Comparison of ENCODE assay signal across 8 mouse cellular contexts in genomic region chr15:98830736-98831683, GRCm38 (mm10). TPM values are rescaled to one million over a fixed set of nuclear protein-coding genes. Genes with fewer than 3 reads are reported as not detected.
DNase-seq lines count a peak whose midpoint lies in the region; ATAC-seq and TF ChIP-seq lines count a peak whose summit lies in the region.

Prkag1 (minus strand) TSS chr15:98831521.

- peak within 1 kb of the TSS; percentile 98 for H3K27ac ChIP-seq in gastrocnemius, adult 2 months
- peak within 1 kb of the TSS; percentile 85 for H3K27ac ChIP-seq in hindbrain, postnatal 0 days
- H3K27ac ChIP-seq in left cerebral cortex, adult 2 months = peak within 1 kb of the TSS; percentile 94

- TF ChIP-seq CTCF in gastrocnemius, adult 2 months (IDR thresholded peaks at IDR 0.05) = peak; percentile 75
- TF ChIP-seq CTCF in hindbrain, postnatal 0 days (IDR thresholded peaks at IDR 0.05; ENCODE audit: low read depth) = peak; percentile 57; the same call in 1 of the 2 replicates
- TF ChIP-seq CTCF in left cerebral cortex, adult 2 months (IDR thresholded peaks at IDR 0.05) = peak; percentile 67

- under 1% methylated on average over 64 of the region's 66 CpGs for WGBS in hindbrain, postnatal 0 days

- intact Hi-C loops in gastrocnemius, adult 2 months (cut with DNase I) = loop anchor here (5.0 kb wide), 1 partner anchor 36 kb away; no protein-coding TSS in a partner anchor
- intact Hi-C loops in left cerebral cortex, adult 2 months (cut with DNase I) = loop anchor here (2.0 to 5.0 kb wide), 2 partner anchors 26 to 36 kb away; no protein-coding TSS in a partner anchor

- H3K9me3 ChIP-seq in hindbrain, postnatal 0 days (ENCODE audit: low read length) = no peaks in the 10 kb centered on the region

- H3K9ac ChIP-seq in hindbrain, postnatal 0 days (replicated peaks; ENCODE audit: low read length) = peak within 1 kb of the TSS; percentile 64

- peak; percentile 98 for DNase-seq in ZHBTc4 (ENCODE audit: low read depth, low spot score)
- DNase-seq in gastrocnemius, adult 2 months = peak; percentile 98
- DNase-seq in hindbrain, postnatal 0 days (ENCODE audit: low spot score) = peak; percentile 98
- peak; percentile 94 for DNase-seq in left cerebral cortex, adult 2 months (ENCODE audit: extremely low spot score in 1 of 2, low spot score in 2 of 2)
- DNase-seq in right cerebral cortex, adult 2 months (ENCODE audit: low spot score in 2 of 2) = peak; percentile 93 to 95
- DNase-seq in urinary bladder, postnatal 14 days (ENCODE audit: low spot score) = peak; percentile 97

- peak within 1 kb of the TSS; percentile 92 for H3K4me3 ChIP-seq in gastrocnemius, adult 2 months
- H3K4me3 ChIP-seq in hindbrain, postnatal 0 days (ENCODE audit: low read length) = peak within 1 kb of the TSS; percentile 68
- H3K4me3 ChIP-seq in left cerebral cortex, adult 2 months = peak within 1 kb of the TSS; percentile 90

- no peaks in the 10 kb centered on the region for H3K27me3 ChIP-seq in hindbrain, postnatal 0 days (ENCODE audit: insufficient read depth, low read length)

- peaks cover 29% of the 10 kb centered on the region for H3K36me3 ChIP-seq in hindbrain, postnatal 0 days (ENCODE audit: insufficient read depth, low read length)

- no peaks in the 10 kb centered on the region for H3K4me1 ChIP-seq in hindbrain, postnatal 0 days (ENCODE audit: insufficient read depth, low read length)

- peak within 1 kb of the TSS; percentile 77 for H3K4me2 ChIP-seq in hindbrain, postnatal 0 days (ENCODE audit: low read depth, low read length)

- peak; percentile 86 for ATAC-seq in common myeloid progenitor, adult 5-6 weeks (replicated peaks; ENCODE audit: low read depth, poor library complexity, severe bottlenecking)
- ATAC-seq in hindbrain, postnatal 0 days = peak; percentile 97
- peak; percentile 91 for ATAC-seq in megakaryocyte, adult 5-6 weeks (ENCODE audit: poor library complexity, severe bottlenecking)

RNA-seq across cellular contexts. Expression of gene Prkag1, which starts in this region (rescaled TPM):
- total RNA-seq in common myeloid progenitor, adult 5-6 weeks (2017) = 65.2 and 77.8 TPM in 2 replicates
- total RNA-seq in gastrocnemius, adult 2 months (2021) = 10 to 100 TPM; 49.0 to 59.5 TPM
- 62.4 and 99.4 TPM in 2 replicates for total RNA-seq in hindbrain, postnatal 0 days (2014; rRNA removed)
- 61.1 and 62.3 TPM in 2 replicates for polyA plus RNA-seq in hindbrain, postnatal 0 days (2015; fragmentation: Nextera tagmentation; extraction: Ambion mirVana)
- 10 to 100 TPM; 46.1 to 52.3 TPM for total RNA-seq in left cerebral cortex, adult 2 months (2021)
- 60.5 TPM in 2 replicates for total RNA-seq in megakaryocyte, adult 5-6 weeks (2015)
- 99.7 and 126 TPM in 2 replicates for total RNA-seq in megakaryocyte, adult 5-6 weeks (2017)

Comparison
In these comparisons a context has a peak if more than half of its experiments do, and no peak if none do; other contexts are left out.
1. Peak in every context shown above with its lines: DNase-seq, ATAC-seq, H3K4me3 ChIP-seq and H3K27ac ChIP-seq.